Mouse (Mus musculus): ENCODE measurements around the gene Tle4.

The Tle4 gene

DNA sequence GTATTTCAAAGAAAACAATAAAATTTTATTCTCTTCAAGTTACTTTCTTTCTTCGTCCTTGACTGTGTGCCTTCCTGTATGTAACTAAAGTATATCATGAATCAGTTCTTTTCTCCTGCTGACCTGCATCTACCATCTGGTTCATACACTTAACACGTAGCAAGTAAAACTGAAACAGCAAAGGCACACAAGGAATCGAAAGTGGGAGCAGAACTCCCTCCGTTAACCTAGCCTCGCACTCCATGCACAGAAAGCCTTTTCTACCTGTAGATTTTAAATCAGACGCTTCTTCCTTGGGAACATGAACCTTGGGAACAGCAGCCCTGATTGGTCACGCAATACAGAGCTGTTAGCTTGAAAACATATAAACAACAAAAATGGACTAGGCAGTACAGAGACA is 78.7 kb downstream of the Tle4 start:
- no peak for DNase-seq

DNA sequence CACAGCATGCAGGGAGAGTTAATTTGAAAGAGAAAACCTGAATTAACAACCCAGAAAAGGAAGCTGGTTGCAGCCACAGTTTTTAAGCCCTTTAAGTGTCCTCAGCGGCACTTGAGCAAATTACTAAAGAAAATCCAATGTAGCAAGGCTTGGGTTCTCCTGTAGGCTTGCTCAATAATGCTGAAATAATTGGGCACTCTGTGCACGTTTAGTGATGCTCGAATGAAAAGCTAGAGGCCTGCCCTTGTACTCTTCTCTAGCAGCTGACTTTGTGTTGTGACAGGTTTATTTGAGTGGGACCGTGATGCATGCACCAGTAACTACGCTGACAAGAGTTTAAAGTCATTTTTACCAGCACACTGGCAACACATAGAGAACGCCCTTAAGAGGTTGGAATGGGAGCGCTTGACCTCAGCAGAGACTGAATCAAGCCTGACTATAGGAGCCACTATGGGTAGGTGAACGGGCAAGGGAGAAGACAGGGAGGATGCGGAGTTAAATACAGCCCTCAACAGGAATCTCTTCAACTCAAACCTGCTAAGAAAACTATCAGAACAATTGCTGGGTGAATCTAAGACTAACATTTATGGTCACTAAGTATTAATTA is 79.3 kb downstream of the Tle4 start:
- peak; percentile 78 for DNase-seq

DNA sequence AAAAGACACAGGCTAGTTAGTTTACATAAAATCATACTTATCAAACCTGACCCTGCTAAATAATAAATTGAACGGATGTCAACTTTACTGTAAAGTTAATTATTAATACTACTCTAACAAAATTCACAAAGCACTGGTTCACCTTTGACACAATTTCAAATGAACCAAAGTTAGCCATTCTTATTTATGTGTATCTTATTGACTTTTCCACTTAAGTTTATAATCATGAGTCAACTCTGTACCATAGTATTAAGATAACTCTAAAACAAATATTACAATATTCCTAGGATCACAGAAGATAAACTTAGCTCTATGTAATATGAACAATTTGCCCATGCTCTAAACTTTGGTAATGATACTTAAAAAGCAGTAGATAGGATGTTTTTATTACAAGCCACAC is 81.4 kb downstream of the Tle4 start:
- DNase-seq = no peak

DNA sequence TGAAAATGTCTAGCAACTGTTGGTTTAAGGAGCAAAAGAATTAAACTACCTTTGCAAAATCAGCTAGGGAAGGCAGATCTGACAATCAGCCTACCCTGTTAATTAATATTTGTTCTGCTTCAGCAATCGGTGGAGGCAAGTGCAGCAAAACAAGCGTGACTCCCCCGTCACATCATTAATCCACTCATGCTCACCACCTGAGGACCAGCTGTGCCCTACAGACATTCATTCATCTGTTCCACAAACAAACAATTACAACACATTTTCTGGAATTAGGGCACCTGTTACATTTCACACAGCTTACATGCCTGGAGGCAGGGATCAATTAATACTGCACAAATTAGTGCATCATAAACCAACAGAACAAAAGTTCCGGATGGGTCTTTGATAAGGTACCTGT is 89.0 kb downstream of the Tle4 start:
- peak; percentile 82 for DNase-seq

DNA sequence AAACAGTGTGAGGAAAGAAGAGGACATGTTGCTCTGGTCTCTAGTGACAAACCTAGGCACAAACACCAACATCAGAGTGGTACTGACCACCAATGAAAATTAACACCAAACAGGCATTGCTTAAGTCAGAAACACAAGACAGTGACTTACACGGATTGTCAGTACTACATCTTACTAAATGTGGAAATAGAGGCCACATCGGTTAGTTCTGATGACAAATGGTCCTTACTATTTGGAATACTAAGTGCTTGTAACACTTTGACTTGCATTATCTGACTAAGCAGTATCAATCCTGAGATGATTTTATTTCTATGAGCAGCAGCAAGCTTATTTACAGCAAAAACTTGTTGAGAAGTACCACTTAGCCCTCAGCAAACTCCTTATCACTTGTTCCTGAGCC is 89.9 kb downstream of the Tle4 start:
- DNase-seq = no peak

DNA sequence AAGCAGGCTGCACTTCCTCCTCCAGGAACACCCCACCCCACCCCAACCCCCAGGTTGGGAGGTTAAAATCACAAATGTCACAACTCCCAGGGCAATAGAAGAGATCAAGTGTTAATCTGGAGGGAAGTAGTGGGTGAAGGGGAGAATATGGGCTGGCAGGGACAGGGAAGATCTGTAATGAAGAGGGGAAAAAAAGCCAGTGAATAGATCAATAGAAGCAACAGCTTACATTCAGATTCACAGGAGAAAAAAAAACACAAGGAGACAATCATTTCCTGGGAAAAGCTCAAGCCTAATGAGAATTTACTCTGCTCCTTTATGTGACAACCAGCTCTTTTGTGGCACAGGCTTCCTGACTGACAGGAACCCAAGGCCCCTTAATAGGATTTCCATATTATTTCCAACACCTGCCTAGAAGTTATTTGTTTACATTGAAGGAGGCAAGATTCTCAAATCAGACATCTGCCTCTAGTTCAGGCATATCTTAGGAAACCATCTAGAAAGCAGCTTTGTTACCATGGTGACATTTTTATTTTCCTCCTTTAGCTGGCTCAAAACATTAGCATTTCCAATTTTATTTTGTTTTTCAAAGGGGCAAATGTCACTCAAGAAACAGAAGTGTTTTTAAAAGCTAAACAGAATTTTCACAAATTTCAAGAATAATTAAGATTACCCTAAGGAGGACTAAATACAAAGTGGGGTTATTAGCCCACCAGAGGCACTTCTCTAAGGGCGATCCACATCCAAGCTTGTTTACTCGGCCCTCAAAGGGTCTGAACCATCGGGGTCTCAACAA is 90.8 kb downstream of the Tle4 start:
- DNase-seq = peak; percentile 66

DNA sequence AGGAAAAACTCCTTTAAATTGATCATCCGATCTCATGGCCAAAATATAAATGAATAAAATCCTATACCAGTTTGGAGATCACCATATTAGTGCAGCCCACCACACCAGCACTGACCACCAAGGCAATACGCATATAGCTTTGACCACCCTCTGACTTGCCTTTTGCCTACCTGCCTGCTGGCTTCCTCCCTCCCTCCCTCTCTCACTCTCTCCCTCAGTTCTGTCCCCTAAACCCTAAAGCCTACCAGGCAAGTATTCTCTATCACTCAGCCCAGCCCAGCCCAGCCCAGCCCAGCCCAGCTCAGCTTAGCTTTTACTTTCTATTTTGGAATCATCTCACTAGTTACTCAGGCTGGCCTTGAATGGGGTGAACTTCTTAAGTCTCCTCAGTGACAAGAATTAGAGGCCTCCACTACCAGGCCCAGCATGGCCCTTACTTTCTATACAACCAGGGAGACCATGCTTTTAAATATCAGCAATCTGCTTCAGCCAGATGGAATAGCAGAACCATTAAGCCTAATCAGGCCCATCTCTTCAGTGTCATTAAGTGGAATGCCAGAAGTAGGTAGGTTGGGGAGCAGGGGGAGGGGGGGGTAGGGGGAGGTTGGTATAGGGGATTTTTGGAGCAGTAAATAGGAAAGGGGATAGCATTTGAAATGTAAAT is 91.8 kb downstream of the Tle4 start:
- peak; percentile 29 for DNase-seq

DNA sequence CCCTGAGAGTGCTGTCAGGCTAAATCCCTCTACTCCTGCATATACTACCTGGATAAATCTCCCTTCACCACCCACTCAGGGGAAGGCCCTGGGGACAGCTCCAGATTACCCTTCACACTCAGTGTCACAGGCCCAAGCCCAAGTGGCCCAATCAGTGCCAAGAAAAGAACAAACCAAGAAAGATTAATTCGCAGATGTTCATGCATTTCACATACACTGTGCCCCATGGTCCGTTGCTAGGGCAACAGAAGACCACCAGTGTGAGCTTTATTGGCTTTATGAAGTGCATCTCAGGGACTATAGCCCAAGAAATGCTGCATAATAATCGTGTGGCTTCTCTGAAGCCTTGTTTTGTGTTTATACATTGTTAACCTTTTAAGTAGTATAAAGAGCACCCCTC is 92.5 kb downstream of the Tle4 start:
- peak; percentile 43 for DNase-seq

DNA sequence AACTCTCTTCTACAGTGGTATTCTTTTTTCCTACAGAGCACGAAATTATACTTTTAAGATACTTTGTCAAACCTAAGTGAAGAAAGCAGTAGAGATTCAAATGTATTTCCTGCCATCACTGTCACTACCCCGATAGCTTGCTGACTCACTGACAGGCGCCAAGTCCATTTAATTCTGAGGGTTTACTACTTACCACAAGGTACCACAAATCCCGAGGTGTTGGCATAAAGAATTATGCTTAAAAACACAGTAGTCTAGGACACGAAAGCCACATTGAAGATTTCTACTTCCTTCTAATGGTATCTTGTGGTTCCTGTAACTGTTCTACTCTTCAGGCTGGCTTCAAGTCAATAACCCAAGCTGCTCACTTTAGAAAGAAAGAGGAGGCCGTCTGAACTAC is 94.0 kb downstream of the Tle4 start:
- no peak for DNase-seq

DNA sequence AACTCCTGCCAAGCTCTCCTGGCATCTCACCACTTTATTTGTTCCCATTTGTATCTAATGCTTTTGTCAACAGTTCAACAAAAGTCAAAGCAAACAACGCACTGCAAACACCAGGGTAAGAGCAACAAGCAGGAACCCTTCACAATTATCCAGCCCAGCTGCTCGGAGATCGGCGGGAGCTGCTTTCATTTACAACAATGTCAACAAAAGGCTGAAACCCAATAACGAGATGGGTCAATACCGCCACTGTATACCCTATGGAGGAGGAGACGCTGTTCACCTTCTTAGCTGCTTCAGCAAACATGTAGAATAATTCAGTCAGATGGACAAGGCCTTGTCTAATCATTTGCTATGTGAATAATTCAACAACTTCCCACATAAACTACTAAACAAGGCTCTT is 95.6 kb downstream of the Tle4 start:
- peak; percentile 47 for DNase-seq

DNA sequence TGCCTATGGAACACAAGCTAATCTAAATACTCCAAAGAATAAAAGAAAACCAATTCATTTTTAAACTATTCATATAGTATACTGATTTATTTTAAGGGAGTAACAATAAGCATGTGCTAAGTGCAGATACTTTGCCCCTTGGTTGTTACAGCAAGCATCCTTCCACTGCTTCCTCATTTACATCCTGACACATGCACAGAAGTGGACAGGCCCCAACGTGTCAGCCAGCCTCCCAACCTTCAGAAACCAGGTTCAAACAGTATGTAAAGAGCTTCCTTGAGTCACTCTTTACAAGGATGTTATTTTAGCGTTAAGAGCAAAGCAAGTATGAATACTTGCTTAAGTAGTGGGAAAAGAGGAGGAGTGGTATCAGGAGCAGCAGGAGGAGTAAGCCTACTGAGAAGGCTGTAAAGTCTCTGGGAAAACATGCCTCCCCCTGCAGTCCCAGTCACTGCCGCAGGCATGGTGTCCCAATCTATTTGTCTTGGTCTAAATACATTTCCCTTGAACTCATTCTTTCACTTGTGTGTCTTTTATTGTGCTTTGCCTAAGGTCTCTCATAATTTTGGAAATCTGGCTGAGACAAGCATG is 97.9 kb downstream of the Tle4 start:
- no peak for DNase-seq

DNA sequence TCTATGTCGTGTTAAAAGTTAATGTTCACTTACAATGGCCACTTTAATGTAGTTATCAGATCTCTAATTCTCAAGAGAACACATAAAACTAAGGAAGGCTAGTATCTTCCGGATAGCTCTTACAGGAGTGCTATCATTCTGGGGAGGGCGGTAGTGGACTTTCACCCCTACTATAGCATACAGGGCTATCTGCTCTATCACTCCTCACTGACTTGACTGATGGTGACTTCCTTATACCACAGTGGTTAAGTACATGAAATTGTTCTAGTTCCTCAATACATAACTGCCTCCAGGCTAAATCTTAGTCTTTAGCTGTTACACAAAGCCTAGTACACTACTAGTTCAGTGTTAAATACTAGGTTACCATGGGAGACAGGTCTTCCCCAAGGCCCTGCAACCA is 104.8 kb downstream of the Tle4 start:
- no peak for DNase-seq

DNA sequence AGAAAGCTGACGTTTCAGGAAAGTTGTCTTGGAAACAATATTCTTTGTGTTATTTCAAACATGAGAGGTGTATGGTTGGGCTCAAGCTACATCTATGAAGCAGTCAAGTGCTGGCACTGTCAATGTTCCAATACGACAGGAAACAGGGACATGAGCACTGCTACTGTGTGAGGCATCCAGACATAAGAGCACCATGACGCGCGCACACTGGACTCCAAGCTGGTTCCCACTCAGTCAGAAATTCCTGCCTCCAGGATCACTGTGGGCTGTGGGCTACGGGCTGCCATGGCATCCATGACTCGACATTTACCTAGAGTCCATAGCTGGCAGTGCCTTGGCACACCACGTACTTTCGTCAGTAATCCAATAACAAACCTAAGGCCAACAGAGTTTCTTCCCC is 110.7 kb downstream of the Tle4 start:
- DNase-seq = peak; percentile 27

DNA sequence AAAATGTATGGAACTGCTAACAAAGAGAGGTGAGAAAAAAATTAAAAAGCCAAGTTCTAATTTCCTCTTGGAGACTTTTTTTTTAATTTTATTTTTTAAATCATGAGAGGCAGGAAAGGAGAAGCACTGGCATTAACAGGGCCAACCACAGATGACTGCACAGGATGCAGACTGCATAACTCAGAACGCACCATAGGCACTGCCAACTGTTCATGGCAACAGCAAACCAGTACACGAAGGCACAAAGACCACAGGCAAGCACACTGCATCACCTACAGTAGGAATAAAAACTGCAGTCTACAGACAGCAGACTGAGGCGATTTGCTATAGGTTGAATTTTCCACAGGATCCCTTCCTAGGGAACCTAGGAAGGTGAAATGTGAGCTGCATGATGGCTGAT is 112.7 kb downstream of the Tle4 start:
- DNase-seq = no peak

DNA sequence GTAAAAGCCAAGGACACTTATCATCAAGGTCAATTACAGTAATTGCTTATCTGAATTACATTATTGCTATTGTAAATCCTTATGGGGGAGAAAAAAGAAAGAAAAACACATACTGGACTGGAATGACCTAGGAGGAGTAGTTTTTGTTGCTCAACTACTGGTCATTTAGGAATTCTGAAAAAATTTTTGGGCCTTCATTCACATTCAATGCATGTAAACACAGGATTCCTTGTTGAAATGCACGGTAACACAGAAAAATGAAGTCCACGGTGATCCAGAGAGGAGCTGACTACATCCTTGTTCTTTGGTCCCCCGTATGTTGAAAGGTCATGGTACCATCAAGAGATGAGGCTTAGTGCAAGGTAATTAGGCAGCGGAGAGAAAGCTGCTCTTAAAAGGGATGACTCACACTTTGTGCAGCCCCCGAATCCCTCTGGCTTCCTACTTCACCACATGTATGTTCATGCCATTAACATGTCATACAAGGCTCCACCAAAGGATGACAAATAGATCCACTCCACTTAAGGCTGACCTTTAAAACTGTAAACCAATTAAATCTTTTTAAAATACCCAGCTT is 115.2 kb downstream of the Tle4 start:
- DNase-seq = no peak

DNA sequence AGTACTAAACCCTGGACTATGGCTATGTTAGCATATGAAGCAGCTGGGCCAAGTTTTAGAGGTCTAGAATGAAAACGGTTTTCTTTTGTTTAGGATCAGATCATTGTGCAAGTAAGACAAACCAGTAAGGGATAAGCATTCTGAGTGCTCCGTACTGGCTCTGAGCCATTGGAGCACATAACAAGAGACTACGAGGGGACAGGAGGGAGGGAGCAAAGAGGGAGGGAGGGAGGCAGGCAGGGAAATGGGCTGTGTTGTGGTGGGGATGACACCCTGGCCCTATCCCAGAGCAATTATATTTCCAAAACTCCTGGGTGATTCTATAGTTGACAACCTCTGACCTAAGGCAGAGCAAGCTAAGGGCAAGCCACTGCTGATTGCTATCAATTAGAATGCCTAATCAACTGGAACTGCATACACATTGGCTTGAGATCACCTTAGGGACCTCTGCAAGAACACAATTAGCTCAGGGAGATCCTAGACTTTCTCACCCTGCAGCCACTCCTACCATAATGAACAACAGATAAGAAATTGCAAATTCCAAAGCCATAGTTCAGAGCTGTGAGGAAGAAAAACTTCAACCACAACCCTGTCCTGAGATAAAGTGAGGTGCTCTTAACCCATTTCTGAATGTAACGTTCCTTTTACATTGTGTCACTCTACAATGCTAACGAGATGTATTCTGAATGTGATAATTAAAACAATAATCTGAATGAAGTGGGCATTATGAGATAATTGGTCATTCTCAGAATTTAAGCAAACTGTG is 115.9 kb downstream of the Tle4 start:
- DNase-seq = peak; percentile 82

DNA sequence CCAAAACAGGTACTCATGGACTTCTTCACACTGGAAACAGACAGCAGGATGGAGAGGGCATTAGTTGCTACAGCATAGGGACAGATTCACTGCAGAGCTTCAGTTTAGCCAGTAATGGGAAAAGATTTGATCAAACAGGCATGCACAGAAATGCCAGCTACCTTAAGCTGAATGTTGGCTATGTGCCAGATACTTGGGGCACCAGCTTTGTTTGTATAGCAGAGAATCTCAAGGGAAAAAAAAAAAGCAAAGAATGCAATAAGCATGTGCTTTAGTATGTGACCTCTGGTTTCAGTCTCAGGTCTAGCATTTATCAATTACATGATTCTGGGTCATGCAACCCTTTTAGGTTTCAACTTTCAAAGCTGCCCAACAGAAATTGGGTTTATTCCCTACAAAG is 118.1 kb downstream of the Tle4 start:
- DNase-seq = peak; percentile 37

DNA sequence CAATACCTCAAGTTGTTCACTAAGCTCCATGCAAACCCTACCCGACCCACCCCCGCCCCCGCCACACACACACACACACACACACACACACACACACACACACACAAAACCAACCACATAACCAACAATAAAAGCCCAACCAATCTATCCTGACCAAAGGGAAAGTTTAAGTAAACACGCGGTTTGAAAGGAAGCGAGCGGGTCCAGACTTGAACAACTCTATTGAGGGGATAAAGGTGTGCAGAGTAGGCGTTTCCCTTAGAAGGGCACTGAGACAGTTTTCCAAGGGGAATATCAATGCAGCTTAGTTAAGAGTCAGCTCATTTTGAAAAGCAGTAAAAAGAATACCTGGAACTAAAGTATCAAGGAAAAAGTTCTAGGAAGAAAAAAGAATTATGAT is 128.5 kb downstream of the Tle4 start:
- DNase-seq = no peak

DNA sequence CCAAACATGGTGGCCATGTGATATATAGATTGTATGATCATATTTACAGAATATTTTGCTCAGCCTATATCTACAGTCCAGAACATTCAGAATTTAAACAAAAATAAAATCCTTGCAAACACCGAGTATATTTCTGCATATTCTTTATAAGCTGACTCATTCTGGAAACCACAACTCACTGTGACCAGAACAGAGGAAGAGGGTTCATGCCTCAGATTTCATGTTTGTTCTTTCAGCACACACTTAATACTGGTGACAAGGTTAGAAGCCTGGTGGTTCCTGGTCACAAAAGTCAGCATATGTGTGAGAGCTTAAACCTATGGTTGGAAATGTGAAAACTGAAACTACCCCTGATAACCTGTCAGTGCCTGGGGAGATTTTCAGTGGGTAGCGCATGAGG is 129.1 kb downstream of the Tle4 start:
- no peak for DNase-seq

DNA sequence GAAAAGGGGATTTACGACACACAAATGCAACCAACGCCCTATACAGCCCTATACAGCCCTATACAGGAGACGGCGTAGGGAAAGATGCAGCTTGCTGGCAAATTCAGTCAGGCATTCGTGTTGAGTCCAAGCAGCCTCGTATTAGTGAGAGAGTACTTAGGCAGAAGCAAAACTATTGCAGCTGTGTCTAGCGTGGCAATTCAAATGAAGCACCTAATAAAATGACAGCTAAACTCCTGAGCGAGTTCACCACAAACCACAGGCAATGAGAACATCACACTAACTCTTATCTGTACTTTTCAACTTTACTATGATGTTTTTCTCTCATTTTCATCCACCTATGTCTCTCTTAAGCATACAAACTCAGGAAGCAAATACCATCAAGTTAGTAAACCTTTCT is 131.8 kb downstream of the Tle4 start:
- no peak for DNase-seq

DNA sequence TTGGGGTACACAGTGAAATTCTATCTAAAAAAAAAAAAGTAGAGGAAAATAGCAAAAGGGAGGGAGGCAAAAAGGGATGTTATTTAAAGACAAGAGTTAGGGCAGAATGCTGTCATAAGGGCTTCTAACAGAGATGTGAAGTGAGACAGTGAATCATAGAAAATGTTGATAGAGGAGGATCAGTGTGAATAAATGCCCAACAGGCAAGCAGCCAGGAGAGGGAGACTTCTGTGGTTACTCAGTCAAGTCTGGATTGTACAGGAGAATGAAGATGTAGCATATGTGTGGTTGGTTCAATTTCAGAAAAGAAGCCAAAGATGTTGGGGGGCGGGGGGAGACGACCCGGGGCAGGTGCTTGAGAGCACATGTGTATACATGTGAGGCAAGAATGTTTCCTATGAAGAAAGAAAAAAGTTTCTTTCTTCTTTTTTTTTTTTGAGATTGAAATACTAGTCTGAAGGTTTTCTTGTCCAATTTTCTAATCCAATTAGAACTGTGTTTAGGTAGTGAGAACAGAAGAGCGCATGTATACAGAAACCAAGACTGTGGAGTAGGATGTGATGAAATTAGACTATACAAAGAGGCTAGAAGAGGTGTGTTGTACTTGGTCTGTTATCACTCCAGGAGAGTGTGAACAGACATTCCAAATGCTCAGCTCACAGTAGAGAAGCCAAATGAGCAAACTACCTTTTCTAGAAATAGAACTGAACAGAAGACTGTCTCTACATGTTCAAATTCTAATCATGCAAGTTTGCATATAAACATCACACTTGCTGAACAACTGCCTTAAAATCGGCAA is 134.4 kb downstream of the Tle4 start:
- DNase-seq = no peak

DNA sequence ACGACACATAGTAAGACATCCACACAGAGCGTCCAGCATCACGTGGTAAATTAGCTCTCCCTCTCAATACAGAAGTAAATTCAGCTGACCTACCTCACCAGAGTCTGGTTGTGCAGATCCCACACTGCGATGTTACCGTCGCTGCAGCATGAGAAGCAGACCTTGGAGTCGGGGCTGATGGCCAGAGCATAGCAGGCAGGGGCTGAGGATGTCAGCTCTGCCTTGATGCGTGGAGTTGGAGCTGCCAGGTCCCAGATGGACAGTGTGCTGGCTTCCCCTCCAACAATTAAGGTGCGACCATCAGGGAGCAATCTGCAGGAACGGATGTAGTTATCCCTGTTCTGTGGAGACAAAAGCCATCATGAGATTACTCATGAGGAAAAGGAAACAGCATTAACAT is 144.4 kb downstream of the Tle4 start:
- DNase-seq = no peak
